Mouse (Mus musculus): ENCODE data around the gene Jak1. TPM values are rescaled to one million over a fixed set of nuclear protein-coding genes. Genes with fewer than 3 reads are reported as not detected.

Jak1 gene
- polyA plus RNA-seq, 1 experiment from 2014 or later, result 68.0 TPM

DNA sequence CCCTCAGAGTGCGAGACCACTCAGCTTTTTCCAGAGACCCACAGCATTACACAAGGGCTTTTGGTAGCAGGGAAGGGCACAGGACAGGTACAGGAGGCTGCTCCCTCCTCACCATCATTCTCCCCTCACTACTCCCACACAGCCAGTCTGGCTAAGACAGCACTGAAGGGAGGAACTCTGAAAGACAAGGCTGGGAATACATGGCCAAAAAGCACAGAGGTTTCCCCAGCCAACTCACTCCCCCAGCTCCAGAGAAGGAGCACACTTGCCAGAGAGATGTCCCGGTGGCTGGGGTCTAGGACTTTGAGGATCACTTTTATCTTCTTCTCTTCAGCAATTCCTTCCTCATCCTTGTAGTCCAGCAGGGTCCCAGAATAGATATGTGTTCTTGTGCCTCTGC lies 100.9 kb downstream of the Jak1 start:
- Histone ChIP-seq H3K9ac (ENCODE audit: low read depth, low read length) (no peak overlapping the region), H3K4me2 (replicated peaks; ENCODE audit: low read depth, low read length) (no peak overlapping the region), H3K4me3 (ENCODE audit: low read depth, low read length) (no peak overlapping the region), H3K4me1 (replicated peaks; ENCODE audit: control insufficient read depth, insufficient read depth, low read length) (no peaks in the 10 kb centered on the region), H3K27me3 (ENCODE audit: control insufficient read depth, insufficient read depth, low read length) (no peaks in the 10 kb centered on the region), H3K36me3 (ENCODE audit: control insufficient read depth, insufficient read depth, low read length) (peaks cover 3% of the 10 kb centered on the region; the same call in 1 of the 2 replicates), H3K9me3 (ENCODE audit: control insufficient read depth, low read length) (no peaks in the 10 kb centered on the region), H3K27ac (ENCODE audit: low read depth, low read length) (no peak overlapping the region)
- DNase-seq (ENCODE audit: low spot score), result no peak
- WGBS, result 93% methylated on average over 2 of the region's 2 CpGs
- no peak for ATAC-seq (ENCODE audit: low FRiP score)

DNA sequence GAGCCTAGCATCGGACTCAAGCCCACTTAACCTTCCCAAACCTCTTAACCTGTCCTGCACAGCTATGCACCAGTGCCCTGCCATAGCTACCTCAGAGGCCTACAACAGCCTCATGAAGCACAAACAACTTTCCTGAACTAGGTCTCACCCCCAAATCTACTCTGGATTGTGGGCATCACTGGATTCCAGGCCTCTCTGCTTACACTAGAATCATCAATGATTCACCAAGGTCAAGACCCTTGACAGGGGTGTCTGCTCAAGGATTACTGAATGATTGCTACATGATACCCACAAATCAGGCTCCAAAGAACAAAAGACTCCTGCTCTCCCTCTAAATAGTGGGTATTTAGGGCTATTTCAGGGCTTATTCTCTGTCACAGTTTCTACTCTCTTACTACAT lies 104.3 kb downstream of the Jak1 start:
- no peaks in the 10 kb centered on the region for H3K4me1 ChIP-seq (replicated peaks; ENCODE audit: control insufficient read depth, insufficient read depth, low read length)
- no peak overlapping the region for H3K4me3 ChIP-seq (ENCODE audit: low read depth, low read length)
- DNase-seq (ENCODE audit: low spot score) (no peak), ATAC-seq (ENCODE audit: low FRiP score) (no peak)
- WGBS, result 85% methylated on average over 1 of the region's 1 CpGs
- peaks cover 3% of the 10 kb centered on the region; the same call in 1 of the 2 replicates for H3K36me3 ChIP-seq (ENCODE audit: control insufficient read depth, insufficient read depth, low read length)
- H3K27ac ChIP-seq (ENCODE audit: low read depth, low read length), result no peak overlapping the region
- H3K9ac ChIP-seq (ENCODE audit: low read depth, low read length), result no peak overlapping the region
- no peak overlapping the region for H3K4me2 ChIP-seq (replicated peaks; ENCODE audit: low read depth, low read length)
- H3K9me3 ChIP-seq (ENCODE audit: control insufficient read depth, low read length), result no peaks in the 10 kb centered on the region
- H3K27me3 ChIP-seq (ENCODE audit: control insufficient read depth, insufficient read depth, low read length), result no peaks in the 10 kb centered on the region

- DNase-seq (ENCODE audit: low spot score) (no peak), ATAC-seq (ENCODE audit: low FRiP score) (no peak)
- H3K27me3 ChIP-seq (ENCODE audit: control insufficient read depth, insufficient read depth, low read length), result no peaks in the 10 kb centered on the region
- no peak overlapping the region for H3K27ac ChIP-seq (ENCODE audit: low read depth, low read length)
- no peak overlapping the region for H3K4me3 ChIP-seq (ENCODE audit: low read depth, low read length)
- H3K9me3 ChIP-seq (ENCODE audit: control insufficient read depth, low read length), result no peaks in the 10 kb centered on the region
- H3K9ac ChIP-seq (ENCODE audit: low read depth, low read length), result no peak overlapping the region
- H3K36me3 ChIP-seq (ENCODE audit: control insufficient read depth, insufficient read depth, low read length), result peaks cover 3% of the 10 kb centered on the region; the same call in 1 of the 2 replicates
- no peaks in the 10 kb centered on the region for H3K4me1 ChIP-seq (replicated peaks; ENCODE audit: control insufficient read depth, insufficient read depth, low read length)
- 85% methylated on average over 12 of the region's 12 CpGs for WGBS
- no peak overlapping the region for H3K4me2 ChIP-seq (replicated peaks; ENCODE audit: low read depth, low read length)
Measured at GRCm38 (mm10) chr4:101159191-101159764, 105.8 kb downstream of the Jak1 start.

DNA sequence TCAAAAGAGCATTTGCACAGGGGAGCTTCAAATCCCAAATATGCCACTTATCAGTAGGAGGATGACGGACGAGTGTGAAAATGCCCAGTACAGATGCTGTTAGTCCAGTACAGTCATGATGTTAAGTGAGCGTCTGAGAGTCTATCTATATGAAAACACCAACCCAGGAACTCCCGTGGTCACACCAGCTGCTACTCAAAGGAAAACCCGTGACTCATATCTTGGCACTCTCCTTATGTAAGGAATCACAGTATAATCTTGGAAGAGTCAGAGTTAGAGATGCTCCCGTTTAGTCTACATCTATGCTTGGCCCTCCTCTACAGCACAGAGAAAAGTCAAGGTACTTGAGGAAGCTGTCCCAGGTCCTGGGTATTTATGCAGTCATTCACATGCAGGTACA lies 106.8 kb downstream of the Jak1 start:
- Histone ChIP-seq H3K36me3 (ENCODE audit: control insufficient read depth, insufficient read depth, low read length) (no peaks in the 10 kb centered on the region), H3K4me2 (replicated peaks; ENCODE audit: low read depth, low read length) (no peak overlapping the region), H3K9ac (ENCODE audit: low read depth, low read length) (no peak overlapping the region), H3K4me3 (ENCODE audit: low read depth, low read length) (no peak overlapping the region), H3K4me1 (replicated peaks; ENCODE audit: control insufficient read depth, insufficient read depth, low read length) (no peaks in the 10 kb centered on the region), H3K9me3 (ENCODE audit: control insufficient read depth, low read length) (no peaks in the 10 kb centered on the region), H3K27me3 (ENCODE audit: control insufficient read depth, insufficient read depth, low read length) (no peaks in the 10 kb centered on the region), H3K27ac (ENCODE audit: low read depth, low read length) (no peak overlapping the region)
- WGBS, result 94% methylated on average over 6 of the region's 6 CpGs
- no peak for DNase-seq (ENCODE audit: low spot score)
- no peak for ATAC-seq (ENCODE audit: low FRiP score)

GRCm38 (mm10) chr4:101157476-101157875 lies 107.6 kb downstream of the Jak1 start:
- H3K27me3 ChIP-seq (ENCODE audit: control insufficient read depth, insufficient read depth, low read length), result no peaks in the 10 kb centered on the region
- H3K4me3 ChIP-seq (ENCODE audit: low read depth, low read length), result no peak overlapping the region
- H3K27ac ChIP-seq (ENCODE audit: low read depth, low read length), result no peak overlapping the region
- 97% methylated on average over 5 of the region's 5 CpGs for WGBS
- H3K4me2 ChIP-seq (replicated peaks; ENCODE audit: low read depth, low read length), result no peak overlapping the region
- no peaks in the 10 kb centered on the region for H3K9me3 ChIP-seq (ENCODE audit: control insufficient read depth, low read length)
- H3K4me1 ChIP-seq (replicated peaks; ENCODE audit: control insufficient read depth, insufficient read depth, low read length), result no peaks in the 10 kb centered on the region
- DNase-seq (ENCODE audit: low spot score), result no peak
- no peak overlapping the region for H3K9ac ChIP-seq (ENCODE audit: low read depth, low read length)
- no peaks in the 10 kb centered on the region for H3K36me3 ChIP-seq (ENCODE audit: control insufficient read depth, insufficient read depth, low read length)
- no peak for ATAC-seq (ENCODE audit: low FRiP score)

- Histone ChIP-seq H3K9ac (ENCODE audit: low read depth, low read length) (no peak overlapping the region), H3K27me3 (ENCODE audit: control insufficient read depth, insufficient read depth, low read length) (no peaks in the 10 kb centered on the region), H3K9me3 (ENCODE audit: control insufficient read depth, low read length) (no peaks in the 10 kb centered on the region), H3K27ac (ENCODE audit: low read depth, low read length) (no peak overlapping the region), H3K4me3 (ENCODE audit: low read depth, low read length) (no peak overlapping the region), H3K4me1 (replicated peaks; ENCODE audit: control insufficient read depth, insufficient read depth, low read length) (no peaks in the 10 kb centered on the region), H3K36me3 (ENCODE audit: control insufficient read depth, insufficient read depth, low read length) (no peaks in the 10 kb centered on the region), H3K4me2 (replicated peaks; ENCODE audit: low read depth, low read length) (no peak overlapping the region)
- 90% methylated on average over 4 of the region's 4 CpGs for WGBS
- no peak for DNase-seq (ENCODE audit: low spot score)
- no peak for ATAC-seq (ENCODE audit: low FRiP score)
Measured at GRCm38 (mm10) chr4:101155541-101155940, 109.5 kb downstream of the Jak1 start.

DNA sequence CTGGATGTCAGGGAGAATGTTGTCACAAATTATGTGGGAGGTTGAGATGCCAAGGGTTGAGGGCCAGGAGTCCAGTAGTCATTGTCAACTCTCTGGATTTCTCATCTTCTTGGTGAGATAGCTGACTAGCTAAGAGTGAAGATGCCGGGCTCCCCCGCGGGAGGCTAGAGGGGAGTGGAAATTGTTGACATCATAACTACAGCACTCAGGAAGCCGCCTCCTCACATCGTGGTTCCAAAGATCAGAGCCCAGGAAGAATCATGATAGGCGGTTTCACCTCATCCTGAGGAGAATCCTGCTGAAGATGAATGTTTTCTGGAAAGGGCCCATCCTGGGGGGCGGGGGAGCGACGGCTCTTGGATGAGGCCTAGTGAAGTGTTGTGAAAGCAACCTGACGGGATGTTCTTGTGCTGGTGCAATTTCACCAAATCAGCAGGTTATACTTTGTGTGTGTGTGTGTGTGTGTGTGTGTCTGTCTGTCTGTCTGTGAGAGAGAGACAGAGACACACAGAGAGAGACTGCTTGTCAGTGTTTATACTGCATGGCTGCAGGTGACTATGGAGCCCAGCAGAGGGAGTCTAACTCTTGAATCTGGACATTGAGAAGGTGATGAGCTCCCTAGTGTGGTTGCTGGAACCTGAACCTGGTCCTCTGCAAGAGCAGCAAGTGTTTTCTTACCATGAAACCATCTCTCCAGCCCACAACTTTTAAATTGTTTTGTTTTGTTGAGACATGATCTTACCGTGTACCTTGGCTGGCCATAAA lies 118.0 kb downstream of the Jak1 start:
- Histone ChIP-seq H3K9me3 (ENCODE audit: control insufficient read depth, low read length) (no peaks in the 10 kb centered on the region), H3K36me3 (ENCODE audit: control insufficient read depth, insufficient read depth, low read length) (no peaks in the 10 kb centered on the region), H3K27ac (ENCODE audit: low read depth, low read length) (no peak overlapping the region), H3K4me2 (replicated peaks; ENCODE audit: low read depth, low read length) (no peak overlapping the region), H3K4me3 (ENCODE audit: low read depth, low read length) (no peak overlapping the region), H3K27me3 (ENCODE audit: control insufficient read depth, insufficient read depth, low read length) (no peaks in the 10 kb centered on the region), H3K4me1 (replicated peaks; ENCODE audit: control insufficient read depth, insufficient read depth, low read length) (no peaks in the 10 kb centered on the region), H3K9ac (ENCODE audit: low read depth, low read length) (no peak overlapping the region)
- 93% methylated on average over 11 of the region's 11 CpGs for WGBS
- ATAC-seq (ENCODE audit: low FRiP score) (no peak), DNase-seq (ENCODE audit: low spot score) (no peak)

DNA sequence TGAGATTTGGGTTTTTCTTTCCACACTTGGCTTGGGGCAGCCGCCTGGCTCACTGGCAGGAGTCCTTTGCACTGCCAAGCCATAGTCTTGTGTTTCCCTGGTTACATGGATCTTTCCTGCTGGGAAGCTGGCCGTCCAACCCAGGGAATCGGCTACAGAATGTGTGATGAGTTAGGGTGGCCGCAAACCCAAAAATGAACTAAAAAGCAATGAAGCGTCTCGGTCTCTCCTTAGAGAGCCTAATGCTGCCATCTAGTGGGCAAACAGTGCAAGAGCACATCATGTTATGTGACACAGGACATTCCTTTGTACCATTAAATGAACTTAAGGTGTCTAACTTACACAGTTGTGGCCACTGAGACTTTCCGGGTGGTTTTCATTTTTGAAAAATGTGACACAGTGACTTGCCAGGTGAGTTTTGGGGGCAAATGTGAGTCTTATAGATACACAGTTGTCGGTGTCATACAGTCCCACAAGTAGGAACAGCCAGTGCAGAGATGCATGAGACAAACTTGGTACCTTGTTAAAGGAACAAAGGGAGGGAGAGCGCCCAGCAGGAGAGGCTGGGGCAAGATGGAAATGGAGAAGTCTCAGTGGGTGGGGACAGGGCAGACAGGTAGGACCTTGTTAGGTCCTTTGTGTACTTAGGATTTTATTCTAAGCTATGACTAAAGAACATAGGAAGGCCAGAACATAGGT lies 118.9 kb downstream of the Jak1 start:
- peak; percentile 77; the same call in 1 of the 2 replicates for ATAC-seq (ENCODE audit: low FRiP score)
- 31% methylated on average over 9 of the region's 9 CpGs for WGBS
- H3K4me2 ChIP-seq (replicated peaks; ENCODE audit: low read depth, low read length), result peak overlapping the region; percentile 19; the same call in 1 of the 2 replicates

More for the DNA sequence above, 118.9 kb downstream of the Jak1 start:
- Histone ChIP-seq H3K4me3 (ENCODE audit: low read depth, low read length) (no peak overlapping the region), H3K36me3 (ENCODE audit: control insufficient read depth, insufficient read depth, low read length) (no peaks in the 10 kb centered on the region), H3K9ac (ENCODE audit: low read depth, low read length) (no peak overlapping the region), H3K27me3 (ENCODE audit: control insufficient read depth, insufficient read depth, low read length) (no peaks in the 10 kb centered on the region), H3K27ac (ENCODE audit: low read depth, low read length) (no peak overlapping the region), H3K9me3 (ENCODE audit: control insufficient read depth, low read length) (no peaks in the 10 kb centered on the region), H3K4me1 (replicated peaks; ENCODE audit: control insufficient read depth, insufficient read depth, low read length) (no peaks in the 10 kb centered on the region)
- DNase-seq (ENCODE audit: low spot score), result peak; percentile 85

All from hindbrain, embryonic 11.5 days (tissue).